Mouse (Mus musculus) CH12.LX (cell line): ENCODE measurements around the gene Itpr3. TPM values are rescaled to one million over a fixed set of nuclear protein-coding genes. Genes with fewer than 3 reads are reported as not detected.

ENCODE experiments used
- DNase-seq: peaks from one replicate; pipeline ENCODE4 v3.0.0-alpha.2; 2013; ENCODE audit errors: extremely low read depth
- H3K27ac ChIP-seq: 2 replicates; pipeline ENCODE4 v1.5.1; 2012; ENCODE audit warnings: low read depth, mild to moderate bottlenecking, control low read depth, moderate library complexity; ENCODE audit not compliant: insufficient read depth
- H3K27me3 ChIP-seq: replicated peaks from 2 replicates; pipeline ENCODE3; 2012; ENCODE audit warnings: inconsistent platforms
- H3K36me3 ChIP-seq, 2 experiments: replicated peaks in 1 of 2; 2 replicates each; pipeline versions ENCODE3 to v1.6.1; 2012; ENCODE audit warnings: inconsistent platforms in 1 of 2, low read length in 1 of 2, mild to moderate bottlenecking in 1 of 2, mixed read lengths in 1 of 2, moderate library complexity in 1 of 2; ENCODE audit not compliant: control insufficient read depth in 1 of 2, insufficient read depth in 1 of 2
- H3K4me1 ChIP-seq, 2 experiments: 2 replicates each; pipeline ENCODE4 v1.6.1; 2012; ENCODE audit warnings: inconsistent platforms in 1 of 2, moderate library complexity in 1 of 2; ENCODE audit not compliant: insufficient read depth in 2 of 2, control insufficient read depth in 1 of 2
- H3K4me2 ChIP-seq: 2 replicates; pipeline ENCODE4 v1.6.1; 2012; ENCODE audit warnings: low read depth, mild to moderate bottlenecking, control low read depth; ENCODE audit not compliant: poor library complexity, insufficient read depth, severe bottlenecking
- H3K4me3 ChIP-seq, 3 experiments: fragments of 150-350 bp in 1 of 3; sonication (generic) in 1 of 3; replicated peaks in 1 of 3; 2 replicates each; pipeline versions ENCODE3 to v1.5.1; 2011 to 2012; ENCODE audit warnings: low read depth in 2 of 3, low read length in 2 of 3, mild to moderate bottlenecking in 2 of 3, moderate library complexity in 2 of 3, control low read depth in 1 of 3, improper control_type of control experiment in 1 of 3, inconsistent platforms in 1 of 3, mixed read lengths in 1 of 3; ENCODE audit not compliant: poor library complexity in 1 of 3
- H3K79me2 ChIP-seq: replicated peaks from 2 replicates; pipeline ENCODE4 v1.6.1; 2012; ENCODE audit warnings: mild to moderate bottlenecking, moderate library complexity; ENCODE audit not compliant: control insufficient read depth, poor library complexity, insufficient read depth, severe bottlenecking; ENCODE audit errors: extremely low read depth
- H3K9ac ChIP-seq: 2 replicates; pipeline ENCODE4 v1.6.1; 2012; ENCODE audit warnings: low read depth, mild to moderate bottlenecking, control low read depth, moderate library complexity; ENCODE audit not compliant: insufficient read depth
- H3K9me3 ChIP-seq: replicated peaks from 2 replicates; pipeline ENCODE3; 2012; ENCODE audit warnings: low read length, inconsistent platforms, mixed read lengths
- CHD2 ChIP-seq: IDR thresholded peaks from 2 replicates; pipeline ENCODE4 v1.6.1; 2011; ENCODE audit warnings: low read length, improper control_type of control experiment
- ELF1 ChIP-seq: IDR thresholded peaks from 2 replicates; pipeline ENCODE4 v1.6.1; 2014; ENCODE audit warnings: low read depth, mild to moderate bottlenecking, inconsistent platforms, low read length, improper control_type of control experiment
- GABPA ChIP-seq: IDR thresholded peaks from 2 replicates; pipeline ENCODE4 v1.6.1; 2012; ENCODE audit warnings: low read depth, low read length, improper control_type of control experiment, inconsistent platforms; ENCODE audit not compliant: insufficient replicate concordance
- HCFC1 ChIP-seq: IDR thresholded peaks from 2 replicates; pipeline ENCODE4 v1.6.1; 2012; ENCODE audit warnings: low read depth, mild to moderate bottlenecking, inconsistent platforms, low read length, improper control_type of control experiment
- JUN ChIP-seq: IDR thresholded peaks from 2 replicates; pipeline ENCODE4 v1.6.1; 2011; ENCODE audit warnings: low read depth, mild to moderate bottlenecking, low read length, improper control_type of control experiment, moderate library complexity; ENCODE audit not compliant: insufficient read depth
- JUND ChIP-seq: conservative IDR thresholded peaks from 2 replicates; pipeline ENCODE4 v1.6.1; 2011; ENCODE audit warnings: low read depth, low read length, improper control_type of control experiment
- KAT2A ChIP-seq: IDR thresholded peaks from 2 replicates; pipeline ENCODE4 v1.6.1; 2012; ENCODE audit warnings: low read length, improper control_type of control experiment, inconsistent platforms; ENCODE audit not compliant: insufficient replicate concordance
- MAX ChIP-seq: IDR thresholded peaks from 2 replicates; pipeline ENCODE4 v1.6.1; 2011; ENCODE audit warnings: low read length, improper control_type of control experiment
- MAZ ChIP-seq: IDR thresholded peaks from 2 replicates; pipeline ENCODE4 v1.6.1; 2012; ENCODE audit warnings: low read depth, mild to moderate bottlenecking, inconsistent platforms, low read length, improper control_type of control experiment, moderate library complexity
- MYC ChIP-seq: IDR thresholded peaks from 2 replicates; pipeline ENCODE4 v1.6.1; 2011; ENCODE audit warnings: low read depth, mild to moderate bottlenecking, improper control_type of control experiment, low read length
- NRF1 ChIP-seq: IDR thresholded peaks from 2 replicates; pipeline ENCODE4 v1.6.1; 2014; ENCODE audit warnings: low read depth, mild to moderate bottlenecking, inconsistent platforms, low read length, improper control_type of control experiment, moderate library complexity
- POLR2AphosphoS2 ChIP-seq: IDR thresholded peaks from 2 replicates; pipeline ENCODE4 v1.6.1; 2011; ENCODE audit warnings: low read depth, low read length, improper control_type of control experiment
- SIN3A ChIP-seq: IDR thresholded peaks from 2 replicates; pipeline ENCODE4 v1.6.1; 2012; ENCODE audit warnings: low read length, improper control_type of control experiment, inconsistent platforms
- SMC3 ChIP-seq: IDR thresholded peaks from 2 replicates; pipeline ENCODE4 v1.6.1; 2011; ENCODE audit warnings: low read depth, low read length, improper control_type of control experiment
- TBP ChIP-seq: conservative IDR thresholded peaks from 2 replicates; pipeline ENCODE4 v1.6.1; 2011; ENCODE audit warnings: low read depth, low read length, improper control_type of control experiment
- USF2 ChIP-seq: conservative IDR thresholded peaks from 2 replicates; pipeline ENCODE4 v1.6.1; 2011; ENCODE audit warnings: low read depth, low read length, improper control_type of control experiment
- ZC3H11A ChIP-seq: IDR thresholded peaks from 2 replicates; pipeline ENCODE4 v1.6.1; 2012; ENCODE audit warnings: low read depth, mild to moderate bottlenecking, inconsistent platforms, low read length, improper control_type of control experiment
- ZNF384 ChIP-seq: IDR thresholded peaks from 2 replicates; pipeline ENCODE4 v1.6.1; 2012; ENCODE audit warnings: low read depth, low read length, improper control_type of control experiment, inconsistent platforms
- dilution Hi-C: fragments of 300-500 bp; cut with MboI; formaldehyde crosslinking; loops from 2 replicates; pipeline ENCODE4 v1.14.3; 2020; ENCODE audit warnings: low sequenced_read_pairs; ENCODE audit not compliant: extremely low pct_unique_long_range_greater_than_20kb, extremely low pct_ligation_motif_present
- in situ Hi-C: fragments of 300-500 bp; cut with MboI; formaldehyde crosslinking; loops from 3 replicates; pipeline ENCODE4 v1.14.3; 2019; ENCODE audit warnings: low sequenced_read_pairs, low pct_ligation_motif_present, low pct_unique_long_range_greater_than_20kb, mixed read lengths
- polyA plus RNA-seq: library from polyadenylated mRNA; unstranded; fragments of >175 nt; gene quantifications from 2 replicates; pipeline ENCODE4 v1.2.1, GENCODE M21; 2012; ENCODE audit warnings: low read depth; ENCODE audit not compliant: insufficient read length
- total RNA-seq, 2 experiments: library from RNA; depleted of rRNA; stranded (reverse); fragments of 300-350 nt in 1 of 2; fragments of >200 nt in 1 of 2; gene quantifications; 2 replicates each; pipeline ENCODE4 v1.2.3; 2012 to 2014

The Itpr3 gene
- total and polyA plus RNA-seq, 3 experiments = 2.5 to 11.3 (median 9.5) TPM

DNA sequence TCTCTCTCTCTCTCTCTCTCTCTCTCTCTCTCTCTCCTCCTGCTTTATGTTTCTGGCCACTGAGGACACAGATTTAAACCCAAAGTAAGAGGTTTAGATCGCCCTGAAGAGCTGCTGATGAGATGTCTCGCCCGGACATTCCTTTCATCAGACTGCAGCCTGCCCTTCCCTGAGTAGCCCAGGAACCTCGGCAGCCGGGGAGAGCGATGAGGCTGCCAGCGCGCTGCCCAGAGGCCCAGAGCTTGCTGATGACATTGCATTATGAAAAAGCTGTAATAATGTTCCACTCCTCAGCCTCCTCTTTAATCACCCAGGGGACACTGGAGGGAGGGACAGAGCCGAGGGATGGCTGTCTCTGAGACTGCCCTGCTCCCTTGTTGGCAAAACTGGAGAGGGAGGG, 83.2 kb downstream of the Itpr3 start:
- peaks cover 11 to 23% of the 10 kb centered on the region in 2 experiments for H3K36me3 ChIP-seq
- no peak overlapping the region for H3K4me3 ChIP-seq
- dilution Hi-C loops (no loop called here), in situ Hi-C loops (no loop called here)
- no peaks in the 10 kb centered on the region for H3K79me2 ChIP-seq
- no peaks in the 10 kb centered on the region for H3K9me3 ChIP-seq
- TF ChIP-seq ZC3H11A (no peak), NRF1 (no peak), TBP (no peak), JUND (no peak), SIN3A (no peak), ZNF384 (no peak), HCFC1 (no peak), JUN (no peak), CHD2 (no peak), ELF1 (no peak), MYC (no peak), MAZ (no peak), GABPA (no peak), SMC3 (no peak), USF2 (no peak), KAT2A (no peak), MAX (no peak)
- H3K4me1 ChIP-seq = peaks cover 0 to 5% of the 10 kb centered on the region in 2 experiments; a peak in 2 of 4 replicates
- DNase-seq = no peak
- peaks cover 3% of the 10 kb centered on the region for H3K27me3 ChIP-seq
- no peak overlapping the region for H3K4me2 ChIP-seq
- no peak overlapping the region for H3K9ac ChIP-seq
- H3K27ac ChIP-seq = no peak overlapping the region

DNA sequence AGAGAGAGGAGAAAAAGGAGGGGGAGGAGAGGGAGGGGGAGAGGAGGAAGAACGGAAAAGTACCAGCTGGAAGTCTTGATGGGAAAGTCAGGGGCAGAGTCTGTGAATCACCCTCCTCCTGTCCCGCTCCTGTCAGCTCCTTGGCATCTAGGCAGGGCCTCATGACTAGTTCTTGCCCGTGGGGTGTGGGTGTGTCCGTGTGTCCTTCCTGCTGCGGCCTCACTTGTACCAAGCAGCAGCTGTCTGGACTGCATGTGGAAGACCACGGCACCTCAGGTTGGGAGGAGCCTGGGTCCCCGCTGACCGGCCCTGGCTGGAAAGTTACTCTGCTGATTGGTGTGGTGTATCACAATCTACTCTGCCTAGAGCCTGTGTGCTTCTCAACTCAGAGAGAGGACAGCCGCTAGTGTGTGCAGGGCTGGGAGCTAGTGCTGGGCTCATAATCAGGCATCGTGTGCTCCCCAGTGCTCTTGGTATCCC, 84.9 kb downstream of the Itpr3 start:
- dilution Hi-C loops (no loop called here), in situ Hi-C loops (no loop called here)
- no peaks in the 10 kb centered on the region for H3K79me2 ChIP-seq
- DNase-seq = no peak
- TF ChIP-seq SIN3A = no peak
- peak; percentile 63; the same call in 1 of the 2 replicates for TF ChIP-seq POLR2AphosphoS2
- H3K9me3 ChIP-seq = no peaks in the 10 kb centered on the region
- H3K4me1 ChIP-seq = peaks cover 0 to 5% of the 10 kb centered on the region in 2 experiments; a peak in 2 of 4 replicates
- H3K27ac ChIP-seq = no peak overlapping the region
- H3K4me2 ChIP-seq = no peak overlapping the region
- no peaks in the 10 kb centered on the region for H3K27me3 ChIP-seq
- no peak overlapping the region for H3K9ac ChIP-seq
- peaks cover 28 to 40% of the 10 kb centered on the region in 2 experiments for H3K36me3 ChIP-seq
- H3K4me3 ChIP-seq = no peak overlapping the region
